Mouse (Mus musculus) C2C12 (cell line): ENCODE measurements around the gene Rph3al.

Experiments
- CEBPB ChIP-seq: IDR thresholded peaks from one replicate; pipeline ENCODE4 v1.6.1; 2011; ENCODE audit warnings: low read depth, mild to moderate bottlenecking, control low read depth, moderate library complexity
- CTCF ChIP-seq: IDR thresholded peaks from one replicate; pipeline ENCODE4 v1.5.1; 2011; ENCODE audit not compliant: control insufficient read depth, insufficient read depth, insufficient read length
- FOSL1 ChIP-seq: IDR thresholded peaks from one replicate; pipeline ENCODE4 v1.8.0; 2011; ENCODE audit warnings: mild to moderate bottlenecking, low read length; ENCODE audit not compliant: poor library complexity, insufficient read depth, severe bottlenecking
- MAX ChIP-seq: IDR thresholded peaks from one replicate; pipeline ENCODE4 v1.6.1; 2011; ENCODE audit warnings: mild to moderate bottlenecking, control low read depth
- MYOD1 ChIP-seq: IDR thresholded peaks from one replicate; pipeline ENCODE4 v1.6.1; 2011; ENCODE audit warnings: low read depth; ENCODE audit not compliant: control insufficient read depth, insufficient read length
- USF1 ChIP-seq: IDR thresholded peaks from one replicate; pipeline ENCODE4 v1.6.1; 2011; ENCODE audit warnings: low read depth, mild to moderate bottlenecking, control low read depth, moderate library complexity

- no peak for TF ChIP-seq CTCF
- TF ChIP-seq MAX: no peak
- TF ChIP-seq FOSL1: no peak
- no peak for TF ChIP-seq USF1
- no peak for TF ChIP-seq MYOD1
- TF ChIP-seq CEBPB: no peak
Measured at GRCm38 (mm10) chr11:75862466-75862865, 75.8 kb downstream of the Rph3al start.
